Mouse (Mus musculus) lung, postnatal 14 days (tissue): ENCODE results near the gene Pml.
"Not testable (repeated sequence)": the region's sequence is repeated elsewhere in the genome, so short reads cannot be mapped to it uniquely, and the experiment has no call there.

Source experiments
- DNase-seq: peaks from one replicate; pipeline ENCODE4 v3.0.0; 2021

Pml gene

DNA sequence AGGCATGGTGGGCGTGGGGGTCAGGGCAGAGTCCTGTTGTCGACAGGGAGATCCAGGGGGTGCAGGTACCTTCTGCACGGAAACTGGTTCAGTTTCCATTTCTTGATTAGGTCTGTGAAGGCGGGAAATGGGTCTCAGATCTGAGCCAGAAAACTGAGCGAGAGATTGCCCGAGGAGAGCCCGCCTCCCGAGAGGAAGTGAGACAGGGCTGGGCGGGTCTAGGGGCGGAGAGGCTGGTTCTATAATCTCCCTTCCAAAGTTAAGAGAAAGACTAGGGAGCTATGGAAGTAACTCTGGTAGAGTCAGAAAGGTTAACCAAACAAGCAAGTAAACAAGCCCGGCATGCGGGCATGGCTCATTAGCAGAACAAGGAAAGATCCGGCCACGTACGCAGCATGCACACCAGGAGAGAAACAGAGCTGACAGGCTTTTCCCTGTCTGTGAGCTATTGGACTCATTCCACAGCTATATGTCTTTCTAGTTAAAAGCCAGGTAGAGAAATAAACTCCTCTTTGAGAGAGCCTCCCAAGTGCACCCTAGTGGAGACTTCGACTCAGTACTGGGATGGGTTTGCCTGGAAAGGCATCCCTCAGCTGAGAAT is at the start of gene Pml:
Gene Pml (minus strand): TSS at position 195 of the 601 bp plus-strand sequence.
- DNase-seq: peak; percentile 79

DNA sequence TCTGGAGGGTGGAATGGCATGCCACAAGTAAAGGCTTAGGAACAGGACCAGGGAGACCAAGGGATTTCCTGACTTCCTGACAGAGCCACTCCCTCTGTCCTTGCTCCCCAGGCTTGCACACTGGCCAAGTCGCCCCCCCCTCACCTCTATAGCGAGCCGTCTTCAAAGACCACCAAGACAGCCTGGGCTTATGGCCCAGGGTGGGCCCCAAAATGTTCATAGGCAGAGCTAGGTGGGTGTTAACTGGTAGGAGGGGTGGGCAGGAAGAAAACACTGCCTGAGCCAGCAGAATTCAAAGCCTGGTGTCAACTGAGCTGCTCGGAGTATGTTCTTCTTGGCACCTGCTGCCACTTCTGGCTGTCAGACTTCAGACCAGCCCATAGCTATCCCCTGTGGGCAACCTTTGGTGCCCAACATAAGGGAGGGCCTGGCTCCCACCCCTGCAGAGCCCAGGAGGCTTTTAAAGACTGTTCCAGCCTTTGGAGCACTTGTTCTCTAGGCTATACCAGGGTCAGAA is 48.4 kb upstream of the Pml start:
- DNase-seq: no peak

DNA sequence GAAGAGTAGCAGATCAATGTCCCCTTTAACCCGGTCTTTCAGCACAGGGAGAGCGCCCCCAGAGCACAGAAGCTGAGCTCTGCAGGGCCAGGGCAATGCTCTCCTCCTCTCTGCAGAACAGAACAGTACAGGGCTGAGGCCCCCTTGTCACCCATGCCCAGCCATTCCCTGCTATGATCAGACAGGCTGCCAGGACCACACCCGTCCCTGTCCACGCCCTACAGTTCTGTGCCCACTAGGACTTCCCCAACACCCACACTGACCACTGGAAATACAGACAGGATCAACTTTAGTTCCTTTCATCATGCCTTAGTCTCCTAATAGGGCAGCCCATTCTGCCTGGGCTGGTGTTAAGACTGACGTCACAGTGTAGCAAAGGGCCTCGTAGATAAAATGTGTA is 47.5 kb upstream of the Pml start:
- no peak for DNase-seq

DNA sequence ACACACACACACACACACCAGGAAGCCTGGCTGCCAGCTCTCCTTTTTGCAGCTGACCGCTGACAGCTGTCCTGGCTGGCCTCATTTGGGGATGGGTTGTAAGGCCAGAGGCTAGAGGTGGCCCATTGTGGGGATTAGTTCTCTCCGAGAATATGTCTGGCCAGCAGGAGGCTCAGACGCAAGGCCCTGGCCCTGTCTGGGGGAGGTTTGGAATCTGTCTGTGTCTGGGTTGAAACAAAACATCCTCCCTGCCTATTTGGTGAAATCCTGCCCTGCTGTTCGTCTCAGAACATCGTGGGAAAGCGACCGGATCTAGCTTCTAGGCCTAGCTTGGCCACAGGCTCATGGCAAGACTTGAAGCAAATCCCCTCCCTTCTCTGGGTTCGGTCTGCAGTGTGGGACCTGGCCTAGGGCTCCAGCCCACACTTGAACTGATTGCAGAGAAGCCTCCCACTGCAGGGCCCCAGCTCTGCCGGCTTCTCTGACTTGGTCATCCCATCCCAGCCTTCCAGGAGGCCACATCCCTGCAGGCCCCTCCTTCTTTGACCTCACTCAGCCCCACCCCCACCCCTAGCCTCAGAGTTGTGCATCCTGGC is 46.3 kb upstream of the Pml start:
- DNase-seq: peak; percentile 63

DNA sequence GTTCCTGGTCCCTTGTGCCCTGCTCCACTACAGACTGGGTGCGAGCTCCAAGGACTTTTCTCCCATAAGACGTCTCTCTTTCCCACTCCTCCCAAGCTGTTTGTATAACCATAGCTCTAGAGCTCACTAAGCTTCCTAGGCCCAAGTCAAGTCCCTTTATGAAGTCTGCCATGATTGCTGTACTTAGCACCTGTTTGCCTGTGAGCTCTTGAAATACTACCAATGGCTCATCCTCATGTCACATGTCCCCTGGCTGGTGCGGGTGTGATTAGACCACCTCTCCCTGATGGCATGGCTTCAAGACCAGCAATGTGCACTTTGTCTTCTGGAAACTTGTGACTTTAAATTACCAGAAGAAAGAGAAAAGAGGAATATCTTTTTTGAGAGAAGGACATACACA is 45.8 kb upstream of the Pml start:
- DNase-seq: no peak

DNA sequence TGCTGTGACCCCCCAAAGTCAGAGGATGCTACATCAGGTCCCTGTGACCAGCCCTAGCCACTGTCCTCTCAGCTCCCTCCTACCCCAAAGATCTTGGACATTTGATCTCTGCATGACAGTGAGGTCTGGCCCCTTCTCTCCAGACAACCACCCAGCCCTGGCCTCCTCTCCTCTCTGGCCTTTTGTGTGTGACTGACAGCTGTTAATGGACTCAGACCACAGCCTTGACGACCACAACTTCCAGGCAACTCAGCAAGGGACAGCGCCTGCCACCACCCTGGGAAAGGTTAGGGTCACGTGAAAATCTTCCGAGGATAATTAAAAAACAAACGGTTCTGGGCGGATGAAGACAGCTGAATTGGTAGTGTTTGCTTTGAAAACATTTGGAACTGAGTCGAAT is 44.9 kb upstream of the Pml start:
- no peak for DNase-seq

DNA sequence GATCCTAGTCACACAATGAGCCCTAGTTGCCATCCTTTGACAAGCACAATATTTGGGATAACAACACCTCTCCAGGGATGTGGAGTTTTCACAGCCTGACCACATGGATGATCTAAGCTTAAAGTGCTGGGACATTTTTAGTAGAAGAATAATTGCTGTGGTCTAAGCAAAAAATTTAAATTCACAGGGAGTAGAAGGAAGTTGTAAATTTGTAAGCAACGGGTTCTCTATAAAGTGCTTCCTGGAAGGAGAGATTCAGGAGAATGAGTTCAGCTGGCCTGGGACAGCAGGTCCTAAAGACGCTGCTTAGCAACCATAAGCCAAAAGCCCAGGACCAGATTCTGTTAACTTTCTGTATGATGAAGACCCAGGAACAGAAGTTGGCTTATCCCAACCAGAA is 40.3 kb upstream of the Pml start:
- DNase-seq: no peak

DNA sequence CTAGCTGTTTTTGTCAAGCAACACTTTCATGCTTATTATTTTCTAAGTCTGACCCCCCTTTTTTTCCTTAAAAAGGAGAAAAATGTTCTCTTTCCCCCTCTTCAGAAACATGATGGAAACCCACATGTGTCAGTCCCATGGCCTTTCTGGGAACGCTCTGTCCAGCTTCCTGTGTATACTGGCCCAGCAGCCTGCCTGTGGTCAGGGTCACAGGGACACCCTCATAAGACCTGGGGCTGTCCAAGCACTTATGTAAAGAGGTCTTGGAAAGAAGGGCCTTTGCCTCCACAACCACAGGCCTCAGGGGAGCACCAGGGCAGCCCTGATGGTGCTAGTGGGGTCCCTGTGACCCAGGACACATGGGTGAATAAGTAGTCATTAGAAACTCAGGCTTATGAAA is 39.5 kb upstream of the Pml start:
- no peak for DNase-seq

DNA sequence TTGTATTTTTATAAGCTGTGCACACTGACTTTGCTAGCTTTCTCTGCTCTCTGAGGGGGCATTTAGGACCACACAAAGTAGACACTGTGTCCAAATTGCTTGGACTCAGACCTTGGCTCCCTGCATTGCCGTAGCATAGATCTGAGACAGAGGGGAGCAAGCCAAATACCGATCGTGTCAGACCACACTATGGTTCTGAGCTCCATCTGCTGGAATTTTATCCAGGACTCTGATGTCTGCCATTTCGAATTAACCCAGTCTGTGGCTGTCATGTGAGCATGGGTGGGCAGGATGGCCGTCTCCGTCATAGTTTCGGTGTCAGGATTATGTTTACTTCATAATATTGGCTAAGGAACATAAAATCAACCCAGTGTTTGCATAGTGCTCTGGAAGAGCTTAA is 33.8 kb upstream of the Pml start:
- DNase-seq: no peak

DNA sequence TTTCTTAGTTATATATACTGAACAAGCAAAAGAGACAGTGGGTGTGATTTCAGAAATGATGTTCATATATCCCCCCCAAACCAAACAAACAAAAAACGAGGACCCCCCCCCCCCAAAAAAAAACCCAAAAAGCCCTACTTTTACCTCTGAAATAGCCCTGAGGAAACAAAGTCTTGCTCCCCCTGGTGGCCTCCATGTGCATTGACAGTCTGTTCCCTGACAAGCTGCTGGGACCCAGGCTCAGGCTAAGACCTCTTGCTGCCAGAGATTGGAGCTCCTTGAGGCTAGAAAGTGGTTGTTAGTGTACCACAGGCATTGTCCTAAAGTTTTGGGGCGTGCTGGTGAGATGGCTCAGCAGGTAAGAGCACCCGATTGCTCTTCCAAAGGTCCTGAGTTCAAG is 32.0 kb upstream of the Pml start:
- peak; percentile 50 for DNase-seq

DNA sequence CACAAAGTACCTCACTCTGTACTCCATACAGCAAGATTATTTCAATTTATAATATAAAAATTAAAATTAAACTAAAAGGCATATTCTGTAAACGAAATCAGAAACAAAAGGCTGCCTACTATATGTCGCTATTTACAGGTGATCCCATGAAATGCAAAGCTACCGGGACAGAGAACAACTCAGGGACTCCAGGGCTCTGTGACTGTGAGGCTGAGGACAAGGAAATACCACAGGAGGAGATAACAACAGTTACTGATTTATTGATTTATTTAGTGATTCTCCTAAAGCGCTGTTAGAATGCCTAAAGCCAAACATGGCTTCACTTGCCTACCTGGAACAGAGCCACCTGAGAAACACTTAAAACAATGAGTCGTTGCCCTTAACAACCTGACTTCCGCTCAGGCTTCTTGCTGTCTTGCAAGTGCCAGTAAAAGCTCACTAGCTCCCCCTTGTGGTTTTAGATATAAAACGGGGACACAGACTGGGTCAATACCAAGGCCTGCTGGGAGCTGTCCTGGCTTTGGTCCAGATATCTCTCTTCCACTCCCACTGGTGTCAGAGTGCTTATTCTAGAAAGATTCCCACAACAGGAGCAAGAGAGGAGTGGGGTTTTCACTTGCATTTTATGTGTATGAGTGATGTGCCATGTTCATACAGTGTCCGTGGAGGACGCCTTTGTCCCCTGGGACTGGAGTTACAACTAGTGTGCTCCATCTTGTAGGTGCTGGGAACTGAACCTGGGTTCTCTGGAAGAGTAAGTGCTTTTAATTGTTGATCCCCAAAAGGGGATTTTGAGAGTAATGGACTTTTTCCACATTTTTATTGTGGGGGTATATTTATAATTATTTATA is 30.9 kb upstream of the Pml start:
- peak; percentile 75 for DNase-seq

DNA sequence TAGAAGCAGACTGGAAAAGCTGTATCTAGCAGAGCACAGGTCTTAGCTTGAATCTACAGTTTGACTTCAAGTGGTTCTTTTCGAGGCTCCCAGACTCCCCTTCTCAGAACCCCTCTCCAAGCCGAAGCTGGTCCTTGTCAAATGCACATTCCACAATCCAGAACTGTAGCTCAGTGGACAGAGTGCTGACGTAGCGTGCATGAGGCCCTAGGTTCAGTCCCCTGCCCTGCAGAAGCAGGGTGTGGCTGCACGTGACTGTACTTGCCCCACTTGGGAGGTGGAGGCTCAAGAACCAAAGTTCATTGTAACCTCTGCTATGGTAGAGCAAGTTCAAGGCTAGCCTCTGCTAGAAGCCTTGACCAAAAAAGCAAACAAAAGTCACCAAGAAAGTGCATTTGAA is 30.2 kb upstream of the Pml start:
- DNase-seq: no peak

DNA sequence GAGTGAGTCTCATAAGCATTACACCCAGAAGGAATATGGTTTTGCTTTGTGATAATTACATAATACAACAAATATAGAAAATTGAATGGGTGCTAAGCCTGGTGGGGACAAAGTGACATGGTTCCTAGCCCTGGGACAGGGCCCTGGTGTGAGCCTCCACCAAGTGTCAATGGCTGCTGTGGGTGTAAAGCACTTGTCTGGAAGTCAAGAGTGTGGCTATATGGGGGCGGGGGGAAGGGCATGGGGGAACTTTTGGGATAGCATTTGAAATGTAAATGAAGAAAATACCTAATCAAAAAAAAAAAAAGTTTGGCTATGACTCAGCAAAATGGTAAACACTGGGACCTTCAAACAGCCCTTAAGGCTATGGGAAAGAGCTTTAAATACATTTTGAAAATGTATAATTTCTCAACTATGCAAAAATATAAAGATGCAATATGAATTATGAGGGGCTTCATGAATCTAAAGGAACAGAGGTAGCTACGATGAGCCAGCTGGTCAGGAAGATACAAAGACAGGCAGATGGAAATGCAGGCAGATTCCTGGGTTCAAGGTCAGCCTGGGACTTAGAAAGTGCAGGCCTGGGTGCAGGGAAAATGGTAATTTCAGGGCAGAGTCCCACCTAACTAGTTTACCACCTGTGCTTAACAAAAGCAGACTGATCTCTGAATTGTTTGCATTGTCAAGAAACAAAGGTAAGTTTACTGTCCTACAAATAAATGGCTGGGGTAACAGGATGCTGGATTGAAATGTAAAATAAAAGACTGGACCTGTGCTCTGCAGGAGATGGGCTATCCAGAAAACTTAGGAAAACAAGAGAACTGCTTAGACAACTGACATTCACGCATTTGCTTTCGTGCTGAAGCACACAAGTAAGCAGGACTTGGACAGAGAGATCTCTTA is 29.5 kb upstream of the Pml start:
- no peak for DNase-seq

DNA sequence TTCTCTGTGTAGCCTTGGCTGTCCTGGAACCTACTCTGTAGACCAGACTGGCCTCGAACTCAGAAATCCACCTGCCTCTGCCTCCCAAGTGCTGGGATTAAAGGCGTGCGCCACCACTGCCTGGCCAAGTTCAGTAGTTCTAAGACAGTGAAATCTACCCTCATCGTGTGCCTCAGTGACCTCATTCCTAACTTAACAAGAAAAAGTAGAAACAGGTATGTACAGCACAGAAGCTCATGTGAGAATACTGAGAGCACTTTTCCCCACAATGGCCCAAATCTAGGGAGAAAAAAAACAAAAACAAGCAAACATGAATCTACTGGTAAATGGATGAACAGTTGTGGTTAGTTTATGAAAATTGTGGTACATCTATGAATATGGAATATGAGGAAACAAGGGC is 28.7 kb upstream of the Pml start:
- DNase-seq: no peak

DNA sequence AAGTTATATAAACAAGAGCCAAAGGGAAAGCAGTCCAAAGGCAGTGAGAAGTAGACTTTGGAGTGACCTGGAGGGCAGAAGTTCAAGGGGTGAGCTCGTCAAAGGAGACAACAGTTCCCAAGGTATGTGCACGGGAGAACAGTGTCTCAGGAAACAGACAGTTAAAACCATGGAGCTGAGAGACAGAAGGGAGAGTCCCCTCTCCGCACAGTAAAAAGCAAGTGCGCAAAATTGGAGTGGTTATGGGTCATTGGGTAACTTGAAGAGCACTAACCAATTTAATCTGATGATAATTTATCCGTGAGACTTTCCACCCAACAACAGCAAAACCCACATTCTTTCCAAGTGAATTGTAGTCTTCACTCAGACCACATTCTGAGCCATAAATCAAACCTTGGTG is 26.8 kb upstream of the Pml start:
- DNase-seq: no peak

DNA sequence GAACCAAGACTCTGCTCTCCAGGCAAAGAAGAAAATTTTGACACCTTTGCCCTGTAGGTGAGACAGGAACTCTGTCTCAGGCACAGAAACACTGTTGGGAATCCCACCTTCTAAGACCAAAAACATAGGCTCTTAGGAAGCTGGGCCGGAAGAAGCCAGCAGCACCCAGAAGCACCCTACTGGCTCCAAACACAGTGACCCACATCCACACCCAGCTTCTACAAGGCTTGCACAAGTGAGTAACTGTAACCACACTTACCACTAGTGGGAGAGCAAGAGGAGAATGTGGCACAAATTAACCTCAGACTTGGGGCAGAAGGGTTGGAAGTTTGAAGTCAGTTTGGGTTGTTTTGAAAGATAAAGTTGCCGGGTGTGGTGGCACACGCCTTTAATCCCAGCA is 26.2 kb upstream of the Pml start:
- DNase-seq: no peak

DNA sequence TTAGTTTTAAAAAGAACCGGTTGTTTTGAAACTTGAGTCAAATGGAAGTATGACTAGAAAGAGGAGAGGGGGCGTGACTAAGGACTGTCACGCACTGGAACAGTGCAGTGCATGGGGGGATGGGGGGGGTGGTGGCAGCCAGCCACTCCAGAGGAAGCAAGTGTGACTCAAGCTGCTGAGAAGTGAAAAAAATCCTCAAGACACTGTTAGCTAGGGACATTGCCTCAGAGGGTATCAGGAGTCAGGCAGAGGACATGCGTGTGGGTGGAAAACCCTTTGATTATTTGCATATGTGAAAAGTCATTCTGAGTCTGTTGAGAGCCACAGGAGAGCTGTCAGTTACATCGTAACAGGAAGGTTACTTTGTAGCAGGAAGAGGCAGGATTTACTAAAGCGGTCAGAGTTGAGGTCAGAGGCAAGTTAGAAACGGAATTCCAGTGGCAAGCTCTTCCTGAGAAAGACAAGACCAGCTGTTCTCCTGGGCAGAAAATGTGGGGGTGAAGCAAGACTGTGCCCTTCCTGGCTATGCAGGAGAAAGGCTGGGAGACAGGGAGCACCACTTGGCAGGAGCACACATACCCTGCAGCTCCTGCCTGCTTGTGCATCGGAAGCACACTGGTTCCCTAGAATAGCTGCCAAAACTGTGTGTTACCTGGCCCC is 25.7 kb upstream of the Pml start:
- DNase-seq: peak; percentile 52

DNA sequence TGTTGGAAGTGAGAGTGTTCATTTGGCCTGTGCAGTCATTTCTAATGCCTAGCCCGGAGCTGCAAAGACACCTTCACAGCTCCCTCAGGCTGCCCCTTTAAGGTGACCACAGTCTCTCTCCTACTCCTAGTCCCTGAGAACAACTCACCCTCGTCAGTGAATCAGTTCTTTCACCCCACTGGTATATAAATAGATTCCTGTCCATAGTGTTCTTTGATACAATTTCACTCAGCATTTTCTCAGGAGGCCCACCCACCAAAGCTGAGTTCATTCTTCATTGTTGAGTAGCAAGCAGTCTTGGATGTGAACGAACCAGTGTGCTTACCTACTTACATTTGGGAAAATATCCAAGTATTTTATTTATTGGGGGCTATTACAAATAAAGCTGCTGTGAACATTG is 25.0 kb upstream of the Pml start:
- DNase-seq: no peak

DNA sequence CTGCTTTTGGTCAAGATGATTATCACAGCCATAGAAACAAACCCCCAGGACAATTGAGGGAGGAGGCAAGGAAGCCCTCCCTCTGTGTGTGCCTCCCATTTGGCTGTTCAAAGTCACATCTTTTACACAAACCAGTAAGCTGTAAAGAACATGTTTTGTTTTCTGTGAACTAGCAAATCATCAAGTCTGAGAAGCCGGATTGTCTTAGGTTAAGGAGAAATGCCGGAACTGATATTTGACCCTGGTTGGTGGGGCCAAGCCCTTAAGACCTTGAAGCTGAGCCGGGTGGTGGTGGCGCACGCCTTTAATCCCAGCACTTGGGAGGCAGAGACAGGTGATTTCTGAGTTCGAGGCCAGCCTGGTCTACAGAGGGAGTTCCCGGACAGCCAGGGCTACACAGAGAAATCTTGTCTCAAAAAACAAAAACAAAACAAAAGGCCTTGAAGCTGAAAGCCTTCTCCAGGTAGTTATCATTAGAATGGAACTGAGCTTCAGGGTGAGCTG is 24.6 kb upstream of the Pml start:
- DNase-seq: no peak

DNA sequence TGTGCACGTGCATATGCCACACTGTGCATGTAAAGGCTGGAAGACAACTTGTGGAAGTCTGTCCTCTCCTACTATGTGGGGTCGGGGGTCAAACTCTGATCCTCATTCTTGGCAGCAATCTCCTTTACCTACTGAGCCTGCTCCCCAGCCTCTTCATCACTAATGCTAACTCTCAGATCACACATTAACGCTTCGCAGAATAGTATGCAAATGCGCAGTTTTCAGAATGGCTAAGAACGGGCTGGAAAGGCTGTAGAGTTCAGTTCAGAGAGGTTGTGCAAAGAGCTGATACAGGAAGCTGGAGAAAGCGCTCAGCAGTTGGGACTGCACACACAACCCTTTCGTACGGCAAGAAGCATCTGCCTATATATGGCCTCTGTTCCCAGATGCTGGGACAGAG is 23.3 kb upstream of the Pml start:
- DNase-seq: no peak

DNA sequence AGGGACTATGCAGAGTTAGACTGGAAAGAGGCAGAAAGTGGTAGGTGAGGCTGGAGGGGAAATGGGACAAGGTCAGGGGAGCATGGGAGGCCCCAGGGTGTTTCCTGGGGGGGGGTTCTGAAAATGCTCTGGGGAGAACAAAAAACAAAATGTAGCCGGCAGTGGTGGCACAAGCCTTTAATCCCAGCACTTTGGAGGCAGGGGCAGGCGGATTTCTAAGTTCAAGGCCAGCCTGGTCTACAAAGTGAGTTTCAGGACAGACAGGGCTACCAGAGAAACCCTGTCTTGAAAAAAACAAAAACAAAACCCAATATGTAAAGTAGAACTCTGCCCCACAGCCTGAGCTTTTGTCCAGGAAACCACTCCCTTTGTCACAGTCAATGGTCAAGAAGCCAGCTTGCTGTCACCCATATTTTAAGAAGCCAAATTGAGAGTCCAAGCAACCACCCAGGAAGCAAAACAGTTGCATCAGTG is 22.5 kb upstream of the Pml start:
- DNase-seq: no peak

DNA sequence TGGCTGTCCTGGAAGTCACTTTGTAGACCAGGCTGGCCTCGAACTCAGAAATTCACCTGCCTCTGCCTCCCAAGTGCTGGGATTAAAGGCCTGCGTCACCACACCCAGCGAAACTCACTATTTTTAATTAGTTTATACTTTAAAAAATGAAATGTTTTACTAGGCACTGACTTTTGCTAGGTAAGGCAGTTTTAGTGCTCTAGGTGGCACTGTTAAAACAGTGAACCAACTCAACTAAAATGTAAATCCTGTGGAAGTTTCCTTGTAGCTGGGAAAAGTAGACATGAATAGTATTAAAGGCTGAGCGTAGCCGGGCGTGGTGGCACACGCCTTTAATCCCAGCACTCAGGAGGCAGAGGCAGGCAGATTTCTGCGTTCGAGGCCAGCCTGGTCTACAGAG is 22.0 kb upstream of the Pml start:
- DNase-seq: not testable (repeated sequence)
